Mouse (Mus musculus) Patski (cell line): ENCODE measurements around the gene Msi1. TPM values are rescaled to one million over a fixed set of nuclear protein-coding genes. Genes with fewer than 3 reads are reported as not detected.

ENCODE experiments used
- ATAC-seq: fragments of 100-300 bp; one replicate; pipeline ENCODE4 v1.8.0; 2021
- CTCF ChIA-PET: fragments of 350-600 bp; sonication (Branson Sonifier 250); formaldehyde crosslinking; loops from one replicate; lab custom pipeline; 2022; ENCODE audit warnings: inconsistent platforms; lab: Charles Lee
- POLR2A ChIA-PET: fragments of 350-600 bp; sonication (Branson Sonifier 250); formaldehyde crosslinking; loops from one replicate; lab custom pipeline; 2022; ENCODE audit warnings: antibody characterized with exemption, inconsistent platforms; lab: Charles Lee
- DNase-seq: peaks from one replicate; pipeline ENCODE4 v3.0.0-alpha.2; 2011; ENCODE audit warnings: low read depth, low spot score
- H3K27me3 ChIP-seq: fragments of 371-371 bp; one replicate; pipeline ENCODE4 v1.5.1; 2021
- CTCF ChIP-seq: fragments of 100-300 bp; IDR thresholded peaks from one replicate; pipeline ENCODE4 v1.5.1; 2021
- in situ Hi-C: fragments of 300-500 bp; cut with MboI; formaldehyde crosslinking; loops from 3 replicates; pipeline ENCODE4 v1.11.1; 2018; ENCODE audit warnings: low pct_unique_long_range_greater_than_20kb, mixed read lengths
- polyA plus RNA-seq: library from polyadenylated mRNA; unstranded; gene quantifications from one replicate; pipeline ENCODE4 v1.2.3, GENCODE M21; 2021

The Msi1 gene
- polyA plus RNA-seq, 1 experiment from 2014 or later: 22.2 TPM

DNA sequence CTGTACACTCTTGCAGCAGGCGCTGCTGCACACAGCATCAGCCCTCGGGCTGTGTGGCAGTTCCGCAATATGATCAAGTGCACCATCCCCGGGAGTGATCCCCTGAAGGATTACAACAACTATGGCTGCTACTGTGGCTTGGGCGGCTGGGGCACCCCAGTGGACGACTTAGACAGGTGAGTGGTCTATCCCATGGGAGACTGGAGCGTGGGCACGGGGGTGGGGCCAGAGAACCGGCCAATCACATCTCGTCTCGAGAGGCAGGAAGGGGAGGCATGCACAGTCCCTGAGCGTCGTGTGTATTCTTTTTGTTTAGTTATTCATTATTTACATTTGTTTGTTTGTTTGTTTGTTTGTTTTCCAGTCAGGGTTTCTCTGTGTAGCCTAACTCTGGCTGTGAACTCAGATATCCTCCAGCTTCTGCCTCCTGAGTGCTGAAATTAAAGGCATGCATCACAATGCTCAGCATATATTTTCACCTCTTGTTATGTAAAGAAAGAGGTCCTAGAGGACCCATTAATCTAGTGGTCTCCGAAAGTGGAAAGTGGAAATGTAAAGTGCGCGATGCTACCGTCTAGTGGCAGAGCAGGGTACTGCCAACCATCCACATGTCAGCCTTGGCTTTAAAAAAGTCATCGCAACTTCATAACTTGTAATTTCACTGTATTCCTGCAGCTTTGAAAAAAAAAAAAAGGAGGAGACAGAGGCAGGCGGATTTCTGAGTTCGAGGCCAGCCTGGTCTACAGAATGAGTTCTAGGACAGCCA lies 41.5 kb downstream of the Msi1 start:
- in situ Hi-C loops: no loop called here
- DNase-seq (no peak), ATAC-seq (no peak)
- no peaks in the 10 kb centered on the region for H3K27me3 ChIP-seq
- TF ChIP-seq CTCF: peak; percentile 72
- CTCF ChIA-PET: interaction anchor here (0.9 to 1.7 kb wide), 7 partner anchors 13 to 111 kb away, joined by 3 to 7 read pairs (median 3); partner anchors contain the start of gene Sirt4
- POLR2A ChIA-PET: no interaction called here

DNA sequence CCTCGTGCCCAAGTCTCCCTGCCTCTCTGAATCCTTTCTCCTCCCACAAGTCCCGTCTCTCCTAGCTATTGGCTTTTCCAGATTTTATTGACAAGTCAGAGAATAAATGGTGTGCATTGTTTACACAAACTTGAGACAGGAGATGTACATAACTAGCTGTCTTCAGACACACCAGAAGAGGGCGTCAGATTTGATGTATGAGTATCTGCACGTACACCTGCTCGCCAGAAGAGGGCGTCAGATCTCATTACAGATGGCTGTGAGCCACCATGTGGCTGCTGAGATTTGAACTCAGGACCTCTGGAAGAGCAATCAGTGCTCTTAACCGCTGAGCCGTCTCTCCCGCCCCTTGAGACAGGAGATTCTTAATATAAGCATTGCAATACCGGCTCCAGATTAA lies 43.8 kb downstream of the Msi1 start:
- no peak for TF ChIP-seq CTCF
- ATAC-seq: no peak
- POLR2A ChIA-PET: interaction anchor here (0.6 kb wide), 1 partner anchor 114 kb away, joined by 3 read pairs; no protein-coding TSS in a partner anchor
- no peak for DNase-seq
- CTCF ChIA-PET: interaction anchor here (0.8 kb wide), 1 partner anchor 14 kb away, joined by 3 read pairs; no protein-coding TSS in a partner anchor
- H3K27me3 ChIP-seq: no peaks in the 10 kb centered on the region
- in situ Hi-C loops: no loop called here

DNA sequence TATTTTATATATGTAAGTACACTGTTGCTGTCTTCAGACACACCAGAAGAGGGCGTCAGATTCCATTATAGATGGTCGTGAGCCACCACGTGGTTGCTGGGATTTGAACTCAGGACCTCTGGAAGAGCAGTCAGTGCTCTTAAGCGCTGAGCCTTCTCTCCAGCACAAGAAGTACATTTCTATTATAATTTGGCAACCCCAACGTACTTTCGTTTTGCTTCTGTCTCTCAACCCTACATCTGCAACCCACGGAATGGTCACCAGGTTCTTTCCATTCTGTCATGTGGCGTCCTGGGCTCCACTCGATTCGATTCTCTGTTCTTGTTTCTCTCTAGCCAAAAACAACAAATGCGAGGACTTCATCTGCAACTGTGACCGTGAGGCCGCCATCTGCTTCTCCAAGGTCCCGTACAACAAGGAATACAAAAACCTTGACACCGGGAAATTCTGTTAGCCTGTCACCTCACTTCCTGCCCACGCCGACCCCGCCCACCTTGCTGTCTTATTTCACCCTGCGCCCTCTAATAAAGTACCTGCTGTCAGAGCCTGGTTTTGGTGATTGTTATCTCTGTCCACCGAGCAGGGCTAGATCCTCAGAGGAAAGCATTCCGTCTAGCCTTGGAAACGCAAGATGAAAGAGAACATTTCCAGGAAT lies 44.9 kb downstream of the Msi1 start:
- DNase-seq (no peak), ATAC-seq (no peak)
- CTCF ChIA-PET: interaction anchor here (1.2 to 1.6 kb wide), 2 partner anchors 10 kb away, joined by 3 to 4 read pairs; no protein-coding TSS in a partner anchor
- H3K27me3 ChIP-seq: no peaks in the 10 kb centered on the region
- in situ Hi-C loops: no loop called here
- no peak for TF ChIP-seq CTCF
- POLR2A ChIA-PET: no interaction called here

DNA sequence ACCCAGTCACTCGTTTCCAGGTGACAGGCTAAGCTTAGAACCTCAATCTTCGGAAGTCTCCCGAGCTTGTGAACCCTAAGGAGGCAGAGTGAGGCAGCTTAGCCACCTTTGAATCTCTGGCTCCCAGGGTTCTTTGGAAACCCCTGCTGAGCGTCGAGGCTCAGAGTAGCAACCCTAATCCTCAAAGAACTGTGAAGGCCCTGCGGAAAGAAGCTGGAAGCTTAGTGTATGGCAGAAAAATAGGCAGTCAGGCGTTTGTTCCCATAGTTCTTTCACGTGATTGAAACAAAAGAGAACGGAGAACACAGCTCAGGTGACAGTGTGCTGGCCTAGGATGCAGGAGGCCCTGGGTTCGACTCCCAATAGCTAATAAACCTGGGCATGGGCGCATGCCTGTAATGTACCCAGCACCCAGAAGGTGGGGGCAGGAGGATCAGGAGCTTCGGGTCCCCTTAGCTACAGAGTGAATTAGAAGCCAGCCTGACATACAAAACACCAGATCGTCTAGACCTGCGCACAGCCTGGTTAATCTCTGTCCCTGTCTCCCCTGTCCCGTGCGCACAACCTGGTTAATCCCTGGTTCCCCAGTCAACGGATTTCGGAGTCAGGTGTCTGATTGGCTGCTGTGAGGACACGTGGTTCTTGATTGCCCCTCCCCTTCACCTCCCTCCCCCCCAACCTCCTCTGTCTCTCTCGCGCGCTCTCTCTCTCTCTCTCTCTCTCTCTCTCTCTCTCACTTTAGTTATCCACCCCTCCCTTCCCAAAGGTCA lies 46.1 kb downstream of the Msi1 start:
- H3K27me3 ChIP-seq: no peaks in the 10 kb centered on the region
- DNase-seq (no peak), ATAC-seq (no peak)
- CTCF ChIA-PET: interaction anchor here (0.8 to 1.6 kb wide), 3 partner anchors 9 to 11 kb away, joined by 3 to 4 read pairs (median 3); no protein-coding TSS in a partner anchor
- TF ChIP-seq CTCF: no peak
- in situ Hi-C loops: no loop called here
- POLR2A ChIA-PET: no interaction called here

DNA sequence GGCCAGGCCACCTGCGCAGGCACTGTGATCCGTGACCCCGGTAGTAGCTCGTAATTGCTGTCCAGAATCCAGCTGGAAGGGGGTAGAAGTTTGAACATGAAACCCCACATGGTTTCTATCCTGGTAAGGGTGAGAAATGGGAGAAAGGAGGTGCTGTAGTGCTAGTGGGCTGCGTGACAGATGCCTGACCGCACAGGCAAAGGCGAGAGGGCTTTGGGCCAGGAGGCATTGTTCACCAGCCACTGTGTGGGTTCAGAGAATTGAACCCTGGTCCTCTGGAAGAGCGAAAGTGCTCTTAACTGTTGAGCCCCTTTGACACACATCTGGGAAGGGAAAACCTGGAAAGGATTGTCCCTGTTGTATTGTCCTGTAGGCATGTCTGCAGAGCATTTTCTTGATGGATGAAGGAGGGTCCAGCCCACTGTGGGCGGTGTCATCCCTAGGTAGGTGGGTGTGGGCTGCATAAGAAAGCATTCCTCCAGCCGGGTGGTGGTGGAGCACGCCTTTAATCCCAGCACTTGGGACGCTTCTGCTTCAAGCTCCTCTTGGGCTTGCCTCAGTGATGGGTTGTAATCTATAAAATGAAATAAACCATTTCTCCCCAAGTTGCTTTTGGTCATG lies 46.8 kb downstream of the Msi1 start:
- in situ Hi-C loops: no loop called here
- POLR2A ChIA-PET: no interaction called here

DNA sequence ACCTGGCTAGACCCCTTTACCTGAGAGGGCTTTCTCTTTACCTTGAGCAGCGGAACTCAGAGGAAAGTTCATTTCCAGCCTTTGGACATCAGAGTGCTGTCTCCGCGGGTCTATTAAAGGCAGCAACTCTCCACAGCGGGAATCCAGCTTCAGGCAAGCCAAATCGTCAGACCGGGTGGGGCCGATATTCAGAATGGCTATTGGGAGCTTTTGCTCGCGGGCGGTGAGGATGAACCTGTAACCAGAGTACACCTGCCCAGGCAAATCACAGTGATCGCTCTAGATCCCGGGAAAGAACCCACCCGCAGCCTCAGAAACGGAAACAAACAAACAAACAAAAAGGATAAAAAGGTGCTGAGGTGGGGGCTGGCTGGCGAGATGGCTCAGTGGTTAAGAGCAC lies 50.2 kb downstream of the Msi1 start:
- no peak for TF ChIP-seq CTCF
- DNase-seq: no peak
- ChIA-PET POLR2A (no interaction called here), CTCF (no interaction called here)
- ATAC-seq: no peak
- in situ Hi-C loops: no loop called here
- H3K27me3 ChIP-seq: no peaks in the 10 kb centered on the region

More for the DNA sequence above, 46.8 kb downstream of the Msi1 start:
- DNase-seq (no peak), ATAC-seq (no peak)
- H3K27me3 ChIP-seq: no peaks in the 10 kb centered on the region
- TF ChIP-seq CTCF: no peak
- CTCF ChIA-PET: interaction anchor here (1.6 kb wide), 1 partner anchor 8 kb away, joined by 4 read pairs; no protein-coding TSS in a partner anchor

DNA sequence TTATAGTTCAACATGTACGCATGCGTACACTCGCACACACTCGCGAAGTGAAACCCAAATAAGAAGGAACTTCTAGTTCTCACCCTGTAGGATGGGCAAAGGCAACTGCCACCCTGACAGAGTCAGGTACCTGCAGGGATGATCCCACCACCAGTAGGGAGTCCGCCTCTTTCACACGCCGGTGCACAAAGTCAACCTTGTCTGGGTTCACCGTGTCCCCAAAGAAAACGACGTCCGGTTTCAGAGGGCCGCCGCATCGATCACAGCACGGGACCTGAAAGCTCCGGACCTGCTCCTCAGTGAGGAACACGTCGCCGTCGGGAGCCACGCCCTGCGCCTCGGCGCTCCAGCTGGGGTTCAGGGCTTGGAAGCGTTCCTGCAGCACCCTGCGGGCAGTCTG lies 50.7 kb downstream of the Msi1 start:
- no peak for ATAC-seq
- CTCF ChIA-PET: no interaction called here
- in situ Hi-C loops: no loop called here
- POLR2A ChIA-PET: no interaction called here
- no peak for TF ChIP-seq CTCF
- DNase-seq: no peak
- H3K27me3 ChIP-seq: no peaks in the 10 kb centered on the region

DNA sequence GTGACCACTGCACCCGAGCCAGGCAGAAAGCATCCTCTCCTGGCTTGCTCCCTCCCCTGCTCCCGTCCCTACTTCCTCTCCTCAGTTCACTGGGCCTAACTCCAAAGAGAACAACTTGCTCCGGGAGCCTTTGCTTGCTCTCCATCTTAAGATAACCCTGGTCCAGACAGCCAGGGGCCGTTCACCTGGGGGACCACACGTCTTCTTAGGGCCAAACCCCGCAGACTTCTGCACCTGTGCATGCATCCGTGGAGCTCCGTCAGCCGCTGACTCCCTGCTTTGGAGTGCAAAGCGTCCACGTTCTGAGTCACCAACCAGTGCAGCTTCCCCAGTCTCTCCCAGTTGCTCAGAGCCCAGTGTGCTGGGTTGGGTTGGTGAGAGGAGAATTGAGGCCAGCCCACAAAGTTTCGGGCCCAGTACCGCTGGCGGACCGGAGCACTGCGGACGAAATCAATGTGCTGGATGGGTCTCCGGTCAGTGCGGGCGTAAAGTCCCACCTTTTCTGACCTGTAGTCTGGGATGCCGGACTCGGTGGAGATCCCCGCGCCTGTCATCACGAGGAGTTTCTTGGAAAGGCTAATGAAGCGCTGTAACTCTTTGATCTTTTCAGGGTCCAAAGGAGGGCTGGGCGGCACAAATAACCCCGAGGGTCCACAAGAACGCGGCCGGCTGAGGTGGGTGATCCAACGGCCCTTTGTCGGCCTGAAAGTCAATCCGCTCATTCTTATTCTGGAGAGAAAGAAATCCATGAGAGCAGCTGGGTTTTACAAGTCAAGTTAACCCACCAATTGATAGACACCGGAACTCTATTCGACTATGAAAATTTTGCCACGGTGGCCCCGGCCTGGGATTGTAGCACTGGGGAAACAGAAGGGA lies 53.2 kb downstream of the Msi1 start:
- no peak for TF ChIP-seq CTCF
- no peaks in the 10 kb centered on the region for H3K27me3 ChIP-seq
- CTCF ChIA-PET: interaction anchor here (1.0 kb wide), 1 partner anchor 38 kb away, joined by 3 read pairs; no protein-coding TSS in a partner anchor
- no peak for ATAC-seq
- DNase-seq: no peak
- in situ Hi-C loops: no loop called here
- POLR2A ChIA-PET: no interaction called here

DNA sequence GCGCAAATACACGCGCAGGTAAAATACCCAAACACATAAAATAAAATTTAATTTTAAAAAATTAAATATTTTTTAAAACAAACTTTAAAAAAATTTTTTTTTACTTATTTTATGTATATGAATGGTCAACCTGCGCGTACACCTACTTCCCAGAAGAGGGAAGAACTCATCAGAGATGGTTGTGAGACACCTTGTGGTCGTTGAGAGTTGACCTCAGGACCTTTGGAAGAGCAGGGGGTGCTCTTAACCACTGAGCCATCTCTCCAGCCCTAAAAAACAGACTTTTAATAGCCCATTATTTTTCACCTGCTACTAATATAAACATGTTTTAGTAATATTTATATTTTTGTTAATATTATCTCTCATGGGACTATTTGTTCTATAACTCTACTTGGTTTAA lies 54.0 kb downstream of the Msi1 start:
- no peaks in the 10 kb centered on the region for H3K27me3 ChIP-seq
- DNase-seq (no peak), ATAC-seq (no peak)
- ChIA-PET POLR2A (no interaction called here), CTCF (interaction anchor here (1.0 kb wide), 1 partner anchor 8 kb away, joined by 4 read pairs; no protein-coding TSS in a partner anchor)
- no peak for TF ChIP-seq CTCF
- in situ Hi-C loops: no loop called here
